Mouse (Mus musculus) heart, embryonic 11.5 days (tissue): ENCODE measurements around the gene Mrps33. TPM values are rescaled to one million over a fixed set of nuclear protein-coding genes. Genes with fewer than 3 reads are reported as not detected.
A peak's percentile ranks its signal among the peaks of the same experiment; 100 is the strongest.

ENCODE experiments used
- ATAC-seq: fragments of 200-750 bp; cut with Nextera tagmentation; replicated peaks from 2 replicates; pipeline ENCODE4 v1.8.0; 2017; ENCODE audit warnings: moderate library complexity; ENCODE audit not compliant: insufficient number of reproducible peaks, low FRiP score, low TSS enrichment
- H3K27ac ChIP-seq: fragments of 300-500 bp; sonication (generic); 2 replicates; pipeline ENCODE4 v1.5.1; 2014; ENCODE audit warnings: mild to moderate bottlenecking, low read depth, low read length
- H3K27me3 ChIP-seq: fragments of 300-500 bp; sonication (generic); 2 replicates; pipeline ENCODE4 v1.6.1; 2014; ENCODE audit warnings: mild to moderate bottlenecking, low read length, mixed read lengths; ENCODE audit not compliant: control insufficient read depth, insufficient read depth
- H3K36me3 ChIP-seq: fragments of 300-500 bp; sonication (generic); 2 replicates; pipeline ENCODE4 v1.6.1; 2014; ENCODE audit warnings: mild to moderate bottlenecking, low read length, moderate library complexity, mixed read lengths; ENCODE audit not compliant: control insufficient read depth, insufficient read depth
- H3K4me1 ChIP-seq: fragments of 300-500 bp; sonication (generic); 2 replicates; pipeline ENCODE4 v1.6.1; 2014; ENCODE audit warnings: low read length; ENCODE audit not compliant: control insufficient read depth, insufficient read depth
- H3K4me2 ChIP-seq: fragments of 300-500 bp; sonication (generic); 2 replicates; pipeline ENCODE4 v1.6.1; 2014; ENCODE audit warnings: mild to moderate bottlenecking, moderate library complexity
- H3K4me3 ChIP-seq: fragments of 300-500 bp; sonication (generic); 2 replicates; pipeline ENCODE4 v1.5.1; 2014; ENCODE audit warnings: low read depth, low read length
- H3K9ac ChIP-seq: fragments of 300-500 bp; sonication (generic); 2 replicates; pipeline ENCODE4 v1.6.1; 2014; ENCODE audit warnings: mild to moderate bottlenecking, low read depth, low read length, moderate library complexity
- H3K9me3 ChIP-seq: fragments of 300-500 bp; sonication (generic); replicated peaks from 2 replicates; pipeline ENCODE4 v1.6.1; 2016; ENCODE audit warnings: low read length; ENCODE audit not compliant: control insufficient read depth
- WGBS: fragments of 180-500 bp; shearing (Covaris S2); extraction: QIAGEN DNeasy Blood & Tissue Kit; methylation state at CpG from one replicate; pipeline ENCODE4 v1.1.7; 2014; ENCODE audit not compliant: insufficient replicate concordance; 5-methylcytosine and 5-hydroxymethylcytosine counted together
- polyA plus RNA-seq: library from polyadenylated mRNA; unstranded; fragments of >200 nt; fragmentation: Nextera tagmentation; extraction: Ambion mirVana; gene quantifications from 2 replicates; pipeline ENCODE4 v1.2.1, GENCODE M21; 2014

The Mrps33 gene
- polyA plus RNA-seq, 1 experiment from 2014 or later = 220 TPM

DNA sequence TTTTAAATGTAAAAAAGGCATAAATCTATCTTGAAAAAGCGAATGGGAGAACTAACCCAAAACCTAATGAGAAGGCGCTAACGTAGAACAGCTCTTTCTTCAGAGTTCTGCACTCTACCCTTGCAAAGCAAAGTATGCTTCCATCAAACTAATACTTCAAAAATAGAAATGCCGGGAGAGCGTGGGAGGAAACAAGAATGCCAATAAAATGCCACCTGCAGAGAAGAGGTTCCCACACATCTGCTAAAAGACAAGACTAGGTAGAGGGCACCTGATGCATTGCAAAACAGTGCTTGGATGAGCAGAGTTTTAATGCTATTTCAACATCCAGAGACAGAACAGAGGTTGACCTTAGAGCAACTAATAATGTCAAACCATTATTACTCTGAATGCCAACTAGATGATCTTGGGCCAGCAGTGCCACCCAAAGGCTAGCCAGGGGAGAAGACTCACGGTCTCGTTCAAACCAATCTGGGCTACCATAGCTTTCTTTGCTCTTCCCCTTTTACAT, 3.7 kb downstream of the Mrps33 start:
- no peak for ATAC-seq
- Histone ChIP-seq H3K9ac (no peak overlapping the region), H3K36me3 (0 out of 2 replicates have a peak, but pooled peaks cover 2% of the 10 kb centered on the region), H3K4me3 (no peak overlapping the region), H3K4me2 (no peak overlapping the region), H3K27ac (no peak overlapping the region), H3K4me1 (no peaks in the 10 kb centered on the region), H3K27me3 (no peaks in the 10 kb centered on the region), H3K9me3 (no peaks in the 10 kb centered on the region)
- 91% methylated on average over 7 of the region's 7 CpGs for WGBS

DNA sequence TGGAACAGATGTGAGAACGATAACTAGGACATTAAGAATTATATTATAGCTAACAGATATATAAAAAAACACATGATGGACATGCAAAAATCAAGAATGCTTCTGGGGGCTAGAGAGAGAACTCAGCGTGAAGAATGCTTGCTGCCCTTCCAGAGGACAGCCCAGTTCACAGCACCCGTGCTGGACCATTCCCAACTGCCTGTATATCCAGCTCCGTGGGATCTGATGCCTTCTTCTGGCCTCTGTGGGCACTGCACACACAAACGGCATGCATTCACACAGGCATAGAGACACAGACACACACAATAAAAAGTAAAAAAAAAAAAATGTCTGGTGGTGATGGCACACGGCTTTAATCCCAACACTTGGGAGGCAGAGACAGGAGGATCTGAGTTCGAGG, 4.5 kb downstream of the Mrps33 start:
- no peak overlapping the region for H3K9ac ChIP-seq
- no peaks in the 10 kb centered on the region for H3K9me3 ChIP-seq
- 90% methylated on average over 7 of the region's 7 CpGs for WGBS
- no peak overlapping the region for H3K4me2 ChIP-seq
- ATAC-seq = no peak
- no peaks in the 10 kb centered on the region for H3K4me1 ChIP-seq
- no peaks in the 10 kb centered on the region for H3K27me3 ChIP-seq
- H3K4me3 ChIP-seq = no peak overlapping the region
- H3K27ac ChIP-seq = no peak overlapping the region
- H3K36me3 ChIP-seq = 0 out of 2 replicates have a peak, but pooled peaks cover 2% of the 10 kb centered on the region

DNA sequence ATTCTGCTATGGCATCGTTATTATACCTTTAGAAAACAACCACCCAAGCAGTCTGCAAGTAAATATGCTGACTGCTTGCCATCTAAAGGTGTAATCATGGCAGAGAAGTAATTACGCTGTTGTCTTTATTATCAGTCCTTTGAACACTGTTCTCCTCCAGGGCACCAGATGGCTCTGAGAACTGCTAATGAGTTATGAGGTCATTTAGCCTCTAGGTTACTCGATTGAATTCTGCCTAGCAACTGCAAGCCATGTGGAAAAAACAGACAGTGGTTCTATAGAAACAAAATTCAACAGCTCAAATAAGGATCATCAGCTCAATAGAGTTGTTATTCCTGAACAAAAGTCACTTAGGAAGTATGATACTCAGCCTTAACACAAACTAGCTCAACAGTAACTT, 4.9 kb downstream of the Mrps33 start:
- Histone ChIP-seq H3K9me3 (no peaks in the 10 kb centered on the region), H3K36me3 (0 out of 2 replicates have a peak, but pooled peaks cover 2% of the 10 kb centered on the region), H3K27ac (no peak overlapping the region), H3K9ac (no peak overlapping the region), H3K27me3 (no peaks in the 10 kb centered on the region), H3K4me3 (no peak overlapping the region), H3K4me2 (no peak overlapping the region), H3K4me1 (no peaks in the 10 kb centered on the region)
- WGBS = 82% methylated on average over 3 of the region's 3 CpGs
- no peak for ATAC-seq

DNA sequence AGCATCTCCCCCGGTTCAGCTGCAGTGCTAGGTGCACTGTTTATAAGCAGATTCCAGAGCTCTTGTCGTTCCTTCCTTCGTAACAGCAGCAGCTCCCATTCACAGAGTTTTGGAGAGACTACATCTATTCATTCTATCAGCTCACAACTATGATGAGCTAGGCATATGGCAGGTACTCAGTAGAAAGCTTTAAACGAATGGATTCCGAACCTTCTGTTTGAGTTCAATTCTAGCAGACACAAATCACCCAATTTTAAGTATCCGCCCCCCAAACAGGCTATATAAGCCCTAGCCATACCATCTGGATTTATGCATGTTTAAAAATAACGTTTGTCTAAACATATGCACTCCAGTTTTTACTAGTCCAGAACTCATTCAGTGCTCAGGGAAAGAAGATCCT, 9.8 kb downstream of the Mrps33 start:
- WGBS = 88% methylated on average over 7 of the region's 7 CpGs
- Histone ChIP-seq H3K36me3 (0 out of 2 replicates have a peak, but pooled peaks cover 2% of the 10 kb centered on the region), H3K4me3 (no peak overlapping the region), H3K9ac (no peak overlapping the region), H3K27me3 (no peaks in the 10 kb centered on the region), H3K4me2 (no peak overlapping the region), H3K9me3 (no peaks in the 10 kb centered on the region), H3K27ac (no peak overlapping the region), H3K4me1 (no peaks in the 10 kb centered on the region)
- no peak for ATAC-seq

DNA sequence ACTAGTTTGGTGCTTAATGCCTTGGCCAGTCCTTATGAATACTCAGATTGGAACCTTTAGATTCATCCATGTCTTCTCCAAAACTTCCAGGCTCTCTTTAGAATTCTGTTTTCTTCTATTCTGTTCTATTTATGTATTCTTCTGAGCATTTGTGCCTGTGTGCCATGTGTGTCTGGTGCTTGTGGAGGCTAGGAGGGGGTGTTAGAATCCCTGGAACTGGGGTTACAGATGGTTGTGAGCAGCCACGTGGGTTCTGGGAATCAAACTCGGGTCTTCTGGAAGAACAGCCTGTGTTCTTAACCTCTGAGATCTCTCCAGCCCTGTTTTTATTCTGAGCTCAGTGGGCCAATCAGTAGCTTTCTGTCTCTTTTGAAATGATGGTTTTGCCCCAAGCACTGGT, 13.7 kb downstream of the Mrps33 start:
- H3K36me3 ChIP-seq = no peaks in the 10 kb centered on the region
- H3K9ac ChIP-seq = no peak overlapping the region
- WGBS = 75% methylated on average over 2 of the region's 2 CpGs
- no peak overlapping the region for H3K4me2 ChIP-seq
- no peak overlapping the region for H3K27ac ChIP-seq
- H3K9me3 ChIP-seq = no peaks in the 10 kb centered on the region
- ATAC-seq = no peak
- H3K4me3 ChIP-seq = no peak overlapping the region
- H3K4me1 ChIP-seq = no peaks in the 10 kb centered on the region
- no peaks in the 10 kb centered on the region for H3K27me3 ChIP-seq

DNA sequence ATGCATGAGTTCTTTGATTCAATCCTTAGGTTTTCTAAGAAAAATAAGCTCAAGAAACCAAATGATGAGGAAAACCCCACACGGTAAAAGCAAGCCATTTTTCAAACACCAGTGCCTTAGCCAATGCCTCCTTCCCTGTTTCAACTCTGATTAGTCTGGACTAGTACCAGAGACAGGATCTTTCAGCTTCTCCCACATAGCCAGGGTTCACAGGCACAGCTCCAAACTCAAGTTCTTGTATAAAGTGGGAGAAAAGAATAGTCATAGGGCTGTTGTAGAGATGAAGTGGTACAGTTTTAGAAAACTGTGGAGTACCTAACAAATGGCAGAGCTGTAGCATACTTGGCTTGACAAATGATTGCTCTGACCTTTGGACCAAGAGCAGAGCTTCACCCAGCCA, 14.6 kb downstream of the Mrps33 start:
- no peaks in the 10 kb centered on the region for H3K27me3 ChIP-seq
- WGBS = 78% methylated on average over 1 of the region's 1 CpGs
- H3K27ac ChIP-seq = no peak overlapping the region

DNA sequence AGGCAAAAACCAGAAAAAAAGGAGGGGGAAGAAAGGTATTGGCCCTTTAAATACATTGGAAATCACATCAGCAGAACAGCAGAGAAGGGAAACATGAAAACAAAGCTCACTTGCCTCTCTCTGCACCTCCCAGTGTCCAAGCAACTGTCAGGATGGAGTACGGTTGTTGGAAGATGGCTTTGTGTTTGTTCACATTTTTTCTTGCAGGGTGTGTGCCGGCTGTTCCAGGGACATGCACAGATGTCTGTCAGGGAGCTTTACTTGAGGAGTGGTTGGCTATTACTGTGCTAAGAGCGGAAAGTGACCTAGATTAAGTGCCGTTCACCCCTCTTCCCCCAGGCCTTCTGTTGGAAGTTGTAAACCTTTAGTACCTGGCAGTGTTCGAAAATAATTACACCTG, 19.0 kb downstream of the Mrps33 start:
- H3K9ac ChIP-seq = no peak overlapping the region
- no peaks in the 10 kb centered on the region for H3K36me3 ChIP-seq
- no peak overlapping the region for H3K4me3 ChIP-seq
- no peak overlapping the region for H3K27ac ChIP-seq
- no peak overlapping the region for H3K4me2 ChIP-seq
- H3K4me1 ChIP-seq = no peaks in the 10 kb centered on the region
- ATAC-seq = no peak
- no peaks in the 10 kb centered on the region for H3K27me3 ChIP-seq
- no peaks in the 10 kb centered on the region for H3K9me3 ChIP-seq
- 74% methylated on average over 5 of the region's 5 CpGs for WGBS

More for the DNA sequence above, 14.6 kb downstream of the Mrps33 start:
- Histone ChIP-seq H3K4me2 (no peak overlapping the region), H3K36me3 (no peaks in the 10 kb centered on the region), H3K9me3 (no peaks in the 10 kb centered on the region), H3K4me3 (no peak overlapping the region), H3K4me1 (no peaks in the 10 kb centered on the region), H3K9ac (no peak overlapping the region)
- ATAC-seq = no peak

DNA sequence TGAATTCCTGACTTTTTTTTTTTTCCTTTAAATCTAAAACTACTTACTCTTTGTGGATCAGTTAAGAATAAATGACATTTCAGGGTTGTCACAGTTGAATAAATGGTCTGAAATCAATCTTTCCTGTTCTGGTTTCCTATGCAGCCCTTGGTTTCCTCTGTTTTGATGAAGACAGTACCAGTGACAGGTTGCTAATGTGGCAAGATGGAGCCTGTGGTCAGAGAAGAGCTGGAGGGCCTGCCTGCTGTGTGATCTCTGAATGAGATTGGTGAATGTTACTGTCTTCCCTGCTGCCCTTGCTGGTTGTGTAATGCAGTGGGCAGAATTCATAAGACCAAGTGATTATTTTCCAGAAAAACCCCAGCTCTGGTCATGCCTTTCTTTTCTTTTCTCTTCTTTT, 22.4 kb downstream of the Mrps33 start:
- Histone ChIP-seq H3K4me2 (no peak overlapping the region), H3K9ac (no peak overlapping the region), H3K27me3 (no peaks in the 10 kb centered on the region), H3K27ac (no peak overlapping the region), H3K9me3 (no peaks in the 10 kb centered on the region), H3K4me3 (no peak overlapping the region), H3K4me1 (no peaks in the 10 kb centered on the region), H3K36me3 (no peaks in the 10 kb centered on the region)
- ATAC-seq = no peak

DNA sequence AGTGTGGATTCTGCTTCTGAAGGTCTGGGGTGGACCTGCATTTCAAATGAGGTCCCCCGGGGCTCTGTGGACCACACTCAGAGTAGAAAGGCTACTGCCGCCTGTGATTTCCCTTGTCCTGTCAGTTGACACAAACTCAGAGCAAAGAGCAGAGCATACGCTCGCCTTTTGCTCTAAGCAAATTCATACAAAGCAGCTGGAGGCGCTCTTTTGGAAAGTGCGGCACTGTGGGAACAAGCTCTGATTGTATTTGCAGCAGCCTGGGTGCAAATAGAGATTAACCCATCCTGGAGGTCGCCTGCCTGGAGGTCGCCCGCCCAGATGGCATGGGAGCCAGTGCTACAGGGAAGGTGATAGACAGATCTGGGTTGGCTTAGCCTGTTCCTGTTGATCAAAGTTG, 23.0 kb downstream of the Mrps33 start:
- Histone ChIP-seq H3K27me3 (no peaks in the 10 kb centered on the region), H3K4me3 (no peak overlapping the region), H3K4me2 (peak overlapping the region; percentile 16; the same call in 1 of the 2 replicates), H3K4me1 (no peaks in the 10 kb centered on the region), H3K27ac (no peak overlapping the region), H3K9ac (no peak overlapping the region), H3K36me3 (no peaks in the 10 kb centered on the region), H3K9me3 (no peaks in the 10 kb centered on the region)
- WGBS = 12% methylated on average over 9 of the region's 9 CpGs
- ATAC-seq = no peak
